Mouse (Mus musculus): ENCODE data around the gene Cd36. TPM values are rescaled to one million over a fixed set of nuclear protein-coding genes. Genes with fewer than 3 reads are reported as not detected.

Gene Cd36
- polyA plus RNA-seq, 1 experiment from 2014 or later: 0.26 TPM

DNA sequence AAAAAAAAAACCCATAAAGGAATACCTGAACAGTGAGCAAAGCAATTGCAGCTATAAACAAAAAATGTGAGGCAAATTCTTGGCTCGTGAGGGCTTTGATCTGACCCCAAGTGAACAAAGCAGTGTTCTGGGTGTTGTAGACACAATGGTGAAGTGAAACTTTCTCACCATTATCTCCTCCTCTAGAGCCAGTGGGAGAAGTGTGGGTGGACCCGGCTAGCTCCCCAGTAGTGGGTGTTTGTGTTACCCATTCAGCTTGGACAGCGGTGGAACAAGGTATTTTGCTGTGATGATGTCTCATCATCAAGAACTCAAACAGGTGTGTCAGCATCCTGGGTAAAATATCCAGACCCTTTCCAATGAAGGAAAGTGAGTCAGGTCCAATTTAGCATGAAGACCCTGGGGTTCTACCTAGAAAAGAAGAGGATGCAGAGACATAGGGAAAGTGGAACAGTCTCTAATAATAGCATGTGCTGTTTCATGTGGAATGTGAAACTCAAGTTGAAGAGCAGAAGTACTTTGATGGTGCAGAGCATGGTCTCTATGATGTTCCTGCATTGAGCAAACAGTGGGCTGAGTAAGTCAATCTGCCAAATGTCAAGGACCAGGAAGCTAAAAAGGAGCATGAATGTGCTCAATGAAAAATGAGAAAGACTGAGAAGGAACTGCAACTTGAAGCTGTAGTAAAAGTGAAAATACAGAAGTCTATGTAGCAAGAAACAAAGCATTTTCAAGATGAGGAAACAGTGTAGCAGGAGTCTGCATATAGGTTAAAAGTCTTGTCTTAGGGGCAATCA is 34.3 kb downstream of the Cd36 start:
- Histone ChIP-seq H3K36me3 (replicated peaks) (no peaks in the 10 kb centered on the region), H3K4me1 (no peaks in the 10 kb centered on the region), H3K27ac (no peak overlapping the region), H3K4me3 (no peak overlapping the region), H3K9me3 (no peaks in the 10 kb centered on the region), H3K27me3 (ENCODE audit: poor library complexity, severe bottlenecking) (no peaks in the 10 kb centered on the region)
- no peak for DNase-seq (ENCODE audit: extremely low spot score, low spot score)
- WGBS: 91% methylated on average over 3 of the region's 3 CpGs

DNA sequence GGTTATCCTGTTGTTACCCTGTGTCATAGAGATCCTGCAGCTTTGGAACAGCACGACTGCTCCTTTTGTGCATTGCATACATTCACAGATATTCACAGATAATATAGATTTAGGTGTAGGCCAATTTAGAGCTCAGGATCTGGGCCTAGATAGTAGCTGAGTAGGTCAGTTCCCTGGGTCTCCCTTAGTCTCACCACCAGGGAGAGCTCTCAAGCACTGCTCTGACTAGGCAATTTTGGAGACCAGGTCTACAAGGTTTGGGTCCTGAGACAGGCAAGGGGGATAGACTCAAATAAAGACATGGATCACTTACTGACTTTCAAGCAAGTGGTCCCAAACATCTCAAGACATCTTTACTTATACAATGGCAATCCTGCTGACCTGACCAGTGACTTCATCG is 38.0 kb downstream of the Cd36 start:
- no peak overlapping the region for H3K27ac ChIP-seq
- no peaks in the 10 kb centered on the region for H3K36me3 ChIP-seq (replicated peaks)
- WGBS: 88% methylated on average over 2 of the region's 2 CpGs
- no peaks in the 10 kb centered on the region for H3K4me1 ChIP-seq
- DNase-seq (ENCODE audit: extremely low spot score, low spot score): no peak
- no peak overlapping the region for H3K4me3 ChIP-seq
- no peaks in the 10 kb centered on the region for H3K27me3 ChIP-seq (ENCODE audit: poor library complexity, severe bottlenecking)
- no peaks in the 10 kb centered on the region for H3K9me3 ChIP-seq

DNA sequence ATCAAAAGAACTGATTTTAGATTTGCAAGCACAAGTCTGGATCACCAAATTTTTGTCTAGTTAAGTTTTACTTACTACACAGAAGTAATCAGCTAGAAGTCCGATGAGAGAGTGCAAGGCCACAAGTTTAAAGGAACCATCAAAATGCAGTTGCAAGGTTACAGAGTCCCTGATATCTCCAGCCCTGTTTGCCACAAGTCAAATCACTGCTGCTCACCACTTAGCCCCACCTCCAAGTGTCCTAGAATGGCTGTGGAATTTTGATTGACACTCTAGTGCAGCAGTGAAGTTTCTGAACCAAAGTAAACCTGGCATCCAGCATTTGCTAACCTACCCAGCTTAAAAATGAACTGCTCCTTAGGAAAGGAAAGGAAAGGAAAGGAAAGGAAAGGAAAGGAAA is 39.0 kb downstream of the Cd36 start:
- Histone ChIP-seq H3K27ac (no peak overlapping the region), H3K36me3 (replicated peaks) (no peaks in the 10 kb centered on the region), H3K9me3 (no peaks in the 10 kb centered on the region), H3K4me3 (no peak overlapping the region), H3K27me3 (ENCODE audit: poor library complexity, severe bottlenecking) (no peaks in the 10 kb centered on the region), H3K4me1 (no peaks in the 10 kb centered on the region)
- WGBS: 84% methylated on average over 1 of the region's 1 CpGs
- DNase-seq (ENCODE audit: extremely low spot score, low spot score): no peak

DNA sequence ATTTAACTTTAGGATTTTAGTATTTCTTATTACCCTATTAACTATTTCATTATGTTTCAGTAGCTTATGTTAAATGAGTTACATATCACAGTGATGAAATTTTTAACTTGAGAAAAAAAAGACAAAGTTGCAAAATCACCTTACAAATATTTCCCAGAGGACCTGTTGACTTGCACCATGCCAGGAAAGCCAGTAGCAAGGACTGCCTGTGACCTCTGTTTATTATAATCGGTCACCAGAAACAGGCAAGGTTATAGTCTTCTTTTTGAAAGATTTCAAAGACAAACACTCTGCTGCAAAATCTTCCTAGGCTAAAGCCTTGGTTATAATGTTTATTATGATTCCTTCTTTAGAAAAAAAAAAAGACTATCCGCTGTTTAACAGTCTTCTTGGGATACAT is 39.9 kb downstream of the Cd36 start:
- Histone ChIP-seq H3K36me3 (replicated peaks) (no peaks in the 10 kb centered on the region), H3K9me3 (no peaks in the 10 kb centered on the region), H3K4me1 (no peaks in the 10 kb centered on the region), H3K27ac (no peak overlapping the region), H3K27me3 (ENCODE audit: poor library complexity, severe bottlenecking) (no peaks in the 10 kb centered on the region), H3K4me3 (no peak overlapping the region)
- no peak for DNase-seq (ENCODE audit: extremely low spot score, low spot score)
- WGBS: 91% methylated on average over 2 of the region's 2 CpGs

DNA sequence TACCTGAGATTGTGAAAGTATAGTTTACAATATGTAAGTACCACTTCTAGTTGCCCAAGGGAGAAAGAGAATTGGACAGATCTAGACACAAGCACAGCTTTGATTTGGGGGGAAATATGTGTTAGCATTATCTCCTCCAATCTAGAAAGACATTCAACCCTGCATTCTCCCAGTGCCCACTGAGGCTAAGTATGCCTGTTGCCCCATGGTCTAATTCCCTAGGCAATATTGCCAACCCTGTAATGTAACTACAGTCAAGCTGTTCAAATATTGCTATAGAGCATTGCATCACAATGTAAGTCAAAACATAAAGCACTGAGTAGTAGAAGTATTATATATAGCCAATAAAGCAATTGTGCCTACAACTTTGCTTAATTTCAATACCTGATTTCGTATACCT is 40.3 kb downstream of the Cd36 start:
- 96% methylated on average over 1 of the region's 1 CpGs for WGBS

DNA sequence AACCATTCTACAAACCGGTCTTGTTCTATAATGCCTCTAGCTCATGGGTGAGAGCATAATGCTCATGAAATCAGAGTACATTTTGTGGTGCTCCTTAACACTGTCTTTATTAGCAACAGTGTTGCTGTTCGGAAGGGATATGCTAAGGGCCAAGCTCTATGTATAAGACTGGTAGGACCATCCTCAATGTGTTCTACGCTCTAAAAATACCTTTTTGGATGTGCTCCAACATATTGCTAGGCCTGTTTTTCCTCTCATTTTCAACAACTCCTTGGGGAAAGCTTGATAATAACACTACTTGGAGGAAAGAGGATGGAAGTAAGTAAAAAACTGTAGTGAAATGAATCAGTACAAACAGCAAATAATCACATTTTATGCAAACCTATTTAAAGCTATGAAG is 44.7 kb downstream of the Cd36 start:
- Histone ChIP-seq H3K4me3 (no peak overlapping the region), H3K4me1 (no peaks in the 10 kb centered on the region), H3K27me3 (ENCODE audit: poor library complexity, severe bottlenecking) (no peaks in the 10 kb centered on the region), H3K9me3 (no peaks in the 10 kb centered on the region), H3K27ac (no peak overlapping the region), H3K36me3 (replicated peaks) (no peaks in the 10 kb centered on the region)
- WGBS: 95% methylated on average over 3 of the region's 3 CpGs
- no peak for DNase-seq (ENCODE audit: extremely low spot score, low spot score)

More for the DNA sequence above, 40.3 kb downstream of the Cd36 start:
- no peak for DNase-seq (ENCODE audit: extremely low spot score, low spot score)
- Histone ChIP-seq H3K9me3 (no peaks in the 10 kb centered on the region), H3K36me3 (replicated peaks) (no peaks in the 10 kb centered on the region), H3K27me3 (ENCODE audit: poor library complexity, severe bottlenecking) (no peaks in the 10 kb centered on the region), H3K27ac (no peak overlapping the region), H3K4me3 (no peak overlapping the region), H3K4me1 (no peaks in the 10 kb centered on the region)

DNA sequence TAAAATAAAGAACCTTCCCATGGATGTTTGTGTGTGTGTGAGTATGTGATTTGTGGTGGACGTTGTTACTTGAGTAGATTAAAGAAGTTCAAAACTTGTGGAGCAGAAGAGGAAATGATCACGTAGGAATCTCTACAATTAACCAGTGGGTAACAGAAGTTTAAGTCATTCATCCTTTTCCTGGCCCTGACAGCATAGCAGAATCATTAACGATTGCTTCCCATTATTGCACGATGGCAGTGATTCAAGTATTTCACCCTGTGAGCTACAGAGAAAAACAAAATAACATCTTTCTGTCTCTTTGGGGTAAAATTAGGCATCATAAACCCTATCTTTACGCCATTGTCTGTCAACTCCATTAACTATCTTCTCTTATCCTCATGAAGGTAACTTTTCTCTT is 45.3 kb downstream of the Cd36 start:
- Histone ChIP-seq H3K4me1 (no peaks in the 10 kb centered on the region), H3K27me3 (ENCODE audit: poor library complexity, severe bottlenecking) (no peaks in the 10 kb centered on the region), H3K27ac (no peak overlapping the region), H3K9me3 (no peaks in the 10 kb centered on the region), H3K36me3 (replicated peaks) (no peaks in the 10 kb centered on the region), H3K4me3 (no peak overlapping the region)
- DNase-seq (ENCODE audit: extremely low spot score, low spot score): no peak
- 90% methylated on average over 5 of the region's 5 CpGs for WGBS

DNA sequence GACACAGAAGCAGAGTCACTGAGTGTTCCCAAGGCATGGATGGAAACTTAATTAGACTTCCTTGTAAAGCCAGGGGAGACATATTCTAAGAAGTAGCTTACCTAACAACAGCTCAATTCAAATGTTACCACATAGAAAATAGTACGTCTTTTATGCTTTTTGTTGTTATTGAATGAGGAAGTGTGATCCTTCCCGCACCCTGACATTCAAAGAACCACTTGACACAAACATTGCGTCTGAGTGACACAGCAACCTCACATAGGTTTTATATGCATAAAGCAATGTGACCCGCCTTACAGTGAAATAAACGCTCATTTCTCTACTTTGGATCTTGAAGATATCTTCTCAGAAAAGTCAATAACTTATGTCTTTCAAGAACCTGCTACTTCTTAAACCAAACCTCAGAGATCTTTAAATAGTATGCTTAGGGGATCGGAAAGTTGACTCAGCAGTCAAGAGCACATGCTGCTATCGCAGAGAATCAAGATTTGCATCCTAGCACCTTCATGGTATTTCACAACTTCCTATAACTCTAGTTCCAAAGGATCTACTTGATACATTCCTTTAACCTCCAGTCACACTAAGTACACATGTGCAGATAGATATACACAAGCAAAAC is 46.4 kb downstream of the Cd36 start:
- DNase-seq (ENCODE audit: extremely low spot score, low spot score): no peak
- Histone ChIP-seq H3K27ac (no peak overlapping the region), H3K4me1 (no peaks in the 10 kb centered on the region), H3K36me3 (replicated peaks) (no peaks in the 10 kb centered on the region), H3K9me3 (no peaks in the 10 kb centered on the region), H3K27me3 (ENCODE audit: poor library complexity, severe bottlenecking) (no peaks in the 10 kb centered on the region), H3K4me3 (no peak overlapping the region)
- 93% methylated on average over 7 of the region's 7 CpGs for WGBS

DNA sequence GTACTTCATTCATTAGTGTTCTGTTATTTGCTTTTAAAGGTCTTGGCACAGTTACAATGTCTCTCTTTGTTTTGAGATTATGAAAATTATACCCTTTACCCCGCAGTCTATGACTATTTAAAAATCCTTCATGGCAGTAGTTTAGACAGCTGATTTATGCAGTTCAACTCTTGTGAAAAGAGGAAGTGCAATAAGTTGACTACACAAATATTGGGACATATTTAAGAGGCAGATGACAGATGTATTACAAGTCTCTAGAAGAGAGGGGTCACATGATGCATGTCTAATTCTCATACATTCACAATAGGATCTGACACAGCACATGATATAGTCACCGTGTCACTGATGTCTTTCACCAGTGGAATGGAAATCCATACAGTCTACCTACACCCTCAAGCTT is 49.1 kb downstream of the Cd36 start:
- no peaks in the 10 kb centered on the region for H3K9me3 ChIP-seq
- H3K27me3 ChIP-seq (ENCODE audit: poor library complexity, severe bottlenecking): no peaks in the 10 kb centered on the region
- no peak for DNase-seq (ENCODE audit: extremely low spot score, low spot score)
- no peaks in the 10 kb centered on the region for H3K4me1 ChIP-seq
- H3K36me3 ChIP-seq (replicated peaks): no peaks in the 10 kb centered on the region
- H3K4me3 ChIP-seq: no peak overlapping the region
- 89% methylated on average over 2 of the region's 2 CpGs for WGBS
- no peak overlapping the region for H3K27ac ChIP-seq

DNA sequence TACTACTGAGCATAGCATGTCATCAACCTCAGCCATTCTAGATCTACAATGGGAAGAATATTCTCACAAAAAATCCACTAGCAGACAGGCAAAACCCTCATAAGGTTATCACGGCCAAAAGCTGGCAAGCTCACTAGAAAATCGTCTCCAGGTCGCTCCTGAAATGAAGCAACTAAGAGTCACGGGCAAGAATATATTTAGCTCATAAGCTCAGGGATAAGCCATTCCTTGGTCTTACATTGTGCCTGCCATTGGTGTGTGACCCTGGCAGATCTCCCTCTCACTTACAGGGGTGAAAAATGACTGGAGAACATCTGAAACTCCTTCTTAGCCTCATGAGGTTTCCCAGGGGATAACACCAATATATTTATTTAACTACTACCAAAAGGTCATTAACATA is 52.2 kb downstream of the Cd36 start:
- no peak for DNase-seq (ENCODE audit: extremely low spot score, low spot score)
- H3K27ac ChIP-seq: no peak overlapping the region
- no peaks in the 10 kb centered on the region for H3K9me3 ChIP-seq
- no peaks in the 10 kb centered on the region for H3K27me3 ChIP-seq (ENCODE audit: poor library complexity, severe bottlenecking)
- no peaks in the 10 kb centered on the region for H3K36me3 ChIP-seq (replicated peaks)
- WGBS: 87% methylated on average over 4 of the region's 4 CpGs
- no peaks in the 10 kb centered on the region for H3K4me1 ChIP-seq
- no peak overlapping the region for H3K4me3 ChIP-seq

DNA sequence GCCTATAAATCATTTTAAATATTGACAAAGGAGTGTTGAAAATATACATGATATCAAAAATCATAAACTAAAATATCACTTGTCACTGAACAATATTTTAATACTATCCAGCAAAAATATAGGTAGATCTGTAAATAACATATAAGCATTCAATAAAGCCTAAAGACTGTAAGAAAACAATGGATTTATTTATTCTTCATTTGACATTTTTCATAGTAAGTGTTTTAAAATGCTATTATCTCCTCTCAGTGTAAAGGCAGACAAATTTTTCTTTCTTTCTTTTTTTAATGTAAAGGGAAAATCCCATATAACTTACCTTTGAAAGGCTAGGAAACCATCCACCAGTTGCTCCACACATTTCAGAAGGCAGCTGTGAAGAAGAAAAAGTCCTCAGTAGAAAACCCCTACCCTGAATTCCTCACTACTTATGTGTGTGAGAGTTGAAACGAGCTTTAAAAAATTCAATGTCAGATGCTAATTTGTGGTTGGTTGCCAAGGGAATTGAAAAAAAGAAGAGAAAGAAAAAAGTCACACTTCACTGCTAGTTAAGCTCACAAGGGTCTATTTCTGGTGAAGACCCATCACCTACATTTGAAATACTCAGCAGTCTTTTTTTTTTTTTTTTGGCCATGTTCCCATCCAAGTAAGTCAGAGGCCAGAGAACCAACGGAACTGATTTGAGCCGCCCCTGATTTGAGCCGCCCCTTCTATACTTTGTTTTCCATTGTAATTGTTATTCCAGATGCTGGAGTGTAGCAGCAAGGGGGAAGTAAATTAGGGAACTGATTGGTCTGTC is 53.1 kb downstream of the Cd36 start:
- Histone ChIP-seq H3K27me3 (ENCODE audit: poor library complexity, severe bottlenecking) (no peaks in the 10 kb centered on the region), H3K36me3 (replicated peaks) (no peaks in the 10 kb centered on the region), H3K4me1 (no peaks in the 10 kb centered on the region), H3K27ac (no peak overlapping the region), H3K9me3 (no peaks in the 10 kb centered on the region), H3K4me3 (no peak overlapping the region)
- DNase-seq (ENCODE audit: extremely low spot score, low spot score): no peak
- WGBS: 37% methylated on average over 4 of the region's 4 CpGs

DNA sequence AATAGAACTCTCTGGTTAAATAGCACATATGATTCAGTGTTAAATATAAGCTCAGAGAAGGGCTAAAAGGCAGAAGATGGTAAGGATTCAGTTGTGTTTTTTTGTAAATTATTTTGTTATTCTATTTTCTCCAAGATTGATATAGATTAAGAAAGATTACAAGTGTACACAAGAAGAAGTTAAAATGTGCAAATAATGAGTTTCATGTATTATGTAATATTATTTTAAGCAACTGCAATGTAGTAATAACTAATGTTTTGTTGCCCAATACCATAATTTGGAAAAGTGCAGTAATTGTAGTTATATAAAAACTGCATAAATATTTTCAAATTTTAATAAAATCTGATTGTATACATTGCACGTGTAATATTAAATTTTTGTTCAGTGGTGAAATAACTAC is 54.8 kb downstream of the Cd36 start:
- WGBS: 96% methylated on average over 1 of the region's 1 CpGs
- no peaks in the 10 kb centered on the region for H3K4me1 ChIP-seq
- H3K4me3 ChIP-seq: no peak overlapping the region
- no peaks in the 10 kb centered on the region for H3K36me3 ChIP-seq (replicated peaks)
- H3K9me3 ChIP-seq: no peaks in the 10 kb centered on the region
- no peaks in the 10 kb centered on the region for H3K27me3 ChIP-seq (ENCODE audit: poor library complexity, severe bottlenecking)
- no peak overlapping the region for H3K27ac ChIP-seq
- DNase-seq (ENCODE audit: extremely low spot score, low spot score): no peak

DNA sequence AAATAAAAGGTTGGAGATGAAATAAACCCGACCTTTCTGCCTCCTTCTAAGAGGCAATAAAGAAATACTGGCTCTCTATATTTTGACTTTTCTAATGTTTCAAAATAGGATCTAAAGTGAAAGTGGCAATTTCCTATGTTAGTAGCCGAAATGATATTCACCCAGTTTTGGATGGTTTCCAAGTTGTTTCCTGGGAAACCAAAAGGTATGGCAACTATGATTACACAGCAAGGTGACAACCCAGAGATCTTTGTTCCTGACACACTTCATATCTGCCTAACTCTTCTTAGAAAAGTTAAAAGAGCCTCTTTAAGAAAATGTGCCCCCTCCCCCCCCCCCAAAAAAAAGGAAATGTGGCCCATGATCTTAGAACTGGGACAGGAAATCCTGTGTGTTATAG is 58.1 kb downstream of the Cd36 start:
- WGBS: 80% methylated on average over 2 of the region's 2 CpGs
- Histone ChIP-seq H3K27me3 (ENCODE audit: poor library complexity, severe bottlenecking) (no peaks in the 10 kb centered on the region), H3K4me3 (no peak overlapping the region), H3K9me3 (no peaks in the 10 kb centered on the region), H3K36me3 (replicated peaks) (no peaks in the 10 kb centered on the region), H3K27ac (no peak overlapping the region), H3K4me1 (no peaks in the 10 kb centered on the region)
- DNase-seq (ENCODE audit: extremely low spot score, low spot score): no peak
